Mouse (Mus musculus): ENCODE measurements around the gene Gabarapl1. TPM values are rescaled to one million over a fixed set of nuclear protein-coding genes. Genes with fewer than 3 reads are reported as not detected.
"Not testable (repeated sequence)": the region's sequence is repeated elsewhere in the genome, so short reads cannot be mapped to it uniquely, and the experiment has no call there.

The Gabarapl1 gene
- 100 to 1,000 TPM; 149 to 199 TPM for total RNA-seq (2021)
- long read RNA-seq, experiment 1, transcript Gabarapl1-201 (4 exons, 1,820 nt) = major isoform, 52 of 1,064 reads
- long read RNA-seq, experiment 1, partial matches to known transcripts = 1 of 1,064 reads
- long read RNA-seq, experiment 1, other reads (novel, unspliced or antisense) = 1,011 of 1,064 reads
- long read RNA-seq, experiment 2, transcript Gabarapl1-201 (4 exons, 1,820 nt) = major isoform, 36 of 1,154 reads
- long read RNA-seq, experiment 2, partial matches to known transcripts = 1 of 1,154 reads
- long read RNA-seq, experiment 2, other reads (novel, unspliced or antisense) = 1,117 of 1,154 reads

GRCm38 (mm10) chr6:129532942-129533860 lies at the start of gene Gabarapl1:
TSS of gene Gabarapl1 (plus strand) at chr6:129533160.
- DNase-seq = peak; percentile 90 to 96

DNA sequence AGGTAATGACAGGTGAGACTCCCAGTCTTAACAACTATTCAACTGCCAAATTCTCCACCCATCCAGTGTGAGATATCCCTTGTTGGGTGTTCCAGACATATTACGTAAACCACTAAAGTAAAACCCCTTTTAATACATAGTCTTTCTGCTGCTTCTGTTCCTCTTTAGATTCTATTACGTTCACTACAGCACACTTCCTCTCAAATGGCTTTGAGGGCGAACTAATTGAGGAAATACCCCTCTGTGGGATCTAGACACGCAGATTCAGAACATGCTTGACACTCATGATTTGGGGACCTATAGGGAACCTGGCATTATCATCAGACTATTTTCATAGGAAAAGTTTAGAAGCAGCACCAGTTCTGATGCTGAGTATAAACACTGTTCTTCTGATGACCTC lies 38.0 kb upstream of the Gabarapl1 start:
- no peak for DNase-seq

- no peak for DNase-seq
These were observed 35.4 kb upstream of the Gabarapl1 start for GRCm38 (mm10) chr6:129497345-129498218.

GRCm38 (mm10) chr6:129499516-129499915 lies 33.4 kb upstream of the Gabarapl1 start:
- DNase-seq = not testable (repeated sequence)

- no peak for DNase-seq
These were observed 29.5 kb upstream of the Gabarapl1 start for GRCm38 (mm10) chr6:129503471-129503870.

- DNase-seq = peak in 1 of 2 experiments; percentile 5
These were observed 25.9 kb upstream of the Gabarapl1 start, which contains the start of gene Olr1 for GRCm38 (mm10) chr6:129507024-129507423. TSS of gene Olr1 (minus strand) at chr6:129507165.

DNA sequence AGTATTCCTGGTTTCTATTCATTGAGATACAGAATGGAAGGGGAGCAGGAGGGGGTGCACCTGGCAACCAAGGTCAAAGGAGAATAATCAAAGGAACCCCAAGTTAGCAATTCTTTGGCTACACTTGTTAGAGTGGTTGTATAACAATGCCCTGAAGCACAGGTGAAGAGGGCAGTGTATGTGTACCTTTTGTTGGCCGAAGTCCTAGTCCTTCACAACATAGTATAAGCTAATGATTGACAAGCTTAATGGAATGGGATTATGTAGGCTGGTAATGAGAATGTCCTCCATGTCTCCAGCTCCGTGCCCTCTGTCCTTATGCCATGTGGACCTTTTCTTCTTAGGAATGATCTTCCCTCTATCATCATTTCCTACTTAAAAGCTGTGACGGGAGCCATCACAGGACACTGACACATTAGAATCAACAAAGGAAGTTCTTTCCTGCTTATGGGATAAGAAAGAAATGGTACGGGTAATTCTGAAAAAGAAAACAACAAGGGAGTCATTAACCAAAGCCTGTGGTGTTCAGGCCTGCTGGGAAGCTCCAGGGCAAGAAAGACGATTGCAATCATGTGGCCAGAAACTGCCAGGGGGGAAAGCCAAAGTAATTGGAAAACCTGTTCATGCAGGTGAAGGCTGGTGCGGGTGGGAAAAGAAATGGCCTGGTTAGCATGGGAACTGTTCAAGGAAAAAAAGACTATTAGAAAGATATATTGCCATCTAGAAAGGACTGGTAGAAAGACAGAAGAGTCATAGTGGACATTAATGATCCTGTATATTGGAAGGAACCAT lies 22.6 kb upstream of the Gabarapl1 start:
- DNase-seq = no peak

DNA sequence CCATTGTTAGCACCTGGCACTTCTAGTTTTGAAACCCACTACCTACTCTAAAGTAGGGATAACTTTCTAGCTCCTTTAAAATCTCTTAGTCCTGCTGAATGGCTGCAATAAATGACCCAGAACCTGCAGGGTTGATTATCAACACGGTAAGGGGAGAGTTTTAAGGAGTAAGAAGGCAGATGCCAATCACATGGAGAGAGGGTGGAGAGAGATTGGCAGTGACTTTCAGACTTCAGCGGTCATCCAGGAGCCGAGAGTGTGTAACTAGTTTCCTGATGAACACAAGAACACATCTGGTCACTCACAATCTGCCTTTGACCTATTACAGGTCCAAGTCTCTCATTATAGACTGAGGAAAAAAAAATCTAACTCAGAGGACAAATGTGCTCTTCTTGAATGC lies 20.6 kb upstream of the Gabarapl1 start, which contains the start of gene Tmem52b:
Gene Tmem52b, plus strand, starts transcription at position 189 of the 400 bp plus-strand sequence.
- no peak for DNase-seq

- no peak for DNase-seq
These were observed 20.1 kb upstream of the Gabarapl1 start for GRCm38 (mm10) chr6:129512868-129513267.

DNA sequence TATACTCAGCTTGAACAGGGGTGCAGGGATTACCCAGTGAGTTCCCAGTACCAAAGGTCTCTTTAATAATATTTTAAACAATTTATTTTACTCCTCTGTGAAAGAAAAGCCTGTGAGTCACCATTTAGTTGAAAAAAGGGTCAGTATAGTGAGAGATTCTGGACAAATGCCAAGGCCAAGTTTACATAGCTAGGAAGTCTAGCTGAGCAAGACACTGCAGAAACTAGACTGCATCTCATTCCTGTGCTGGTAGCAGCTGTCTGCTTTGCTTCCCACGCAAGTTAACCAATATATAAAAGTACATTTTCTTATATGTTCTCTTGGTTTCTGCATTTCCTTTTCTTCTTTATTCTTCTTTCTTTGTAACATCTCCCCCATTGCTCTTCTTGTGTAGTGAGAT lies 19.6 kb upstream of the Gabarapl1 start:
- DNase-seq = no peak

GRCm38 (mm10) chr6:129514376-129514775 lies 18.6 kb upstream of the Gabarapl1 start:
- no peak for DNase-seq

DNA sequence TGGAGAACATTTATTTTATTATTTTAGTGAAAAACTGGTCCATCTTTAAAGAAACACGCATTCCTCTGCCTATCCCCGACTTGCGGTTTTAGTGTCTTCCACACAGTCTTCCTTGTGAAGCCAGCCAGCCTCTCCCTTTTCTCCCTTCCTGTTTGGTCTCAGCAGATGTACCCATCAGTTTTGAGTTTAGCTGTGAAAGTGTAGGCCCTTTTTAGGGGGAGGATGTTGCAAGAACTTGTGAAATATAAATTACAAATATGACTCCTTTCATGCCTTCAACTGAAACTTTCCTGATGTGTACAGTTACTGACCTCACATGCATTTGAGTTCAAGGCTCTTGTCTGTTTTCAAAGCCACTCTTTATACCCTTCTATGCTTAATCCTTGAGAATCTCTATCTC lies 17.9 kb upstream of the Gabarapl1 start:
- DNase-seq = no peak

DNA sequence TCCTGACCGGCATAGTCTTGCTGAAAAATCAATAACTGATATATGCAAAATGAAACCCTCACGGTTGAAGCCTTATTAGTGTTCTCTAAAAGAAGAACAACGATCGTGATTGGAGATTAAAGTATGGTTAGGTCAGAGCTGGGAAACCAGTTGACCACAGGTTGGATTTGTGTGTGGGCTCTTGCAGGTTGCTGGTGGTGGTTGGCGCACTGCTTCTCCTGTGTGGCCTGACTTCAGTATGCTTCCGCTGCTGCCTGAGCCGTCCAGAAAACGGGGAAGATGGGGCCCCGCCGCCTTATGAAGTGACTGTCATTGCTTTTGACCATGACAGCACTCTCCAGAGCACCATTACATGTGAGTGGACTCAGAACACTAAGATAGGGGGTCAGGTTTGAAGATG lies 16.6 kb upstream of the Gabarapl1 start:
- DNase-seq = no peak

DNA sequence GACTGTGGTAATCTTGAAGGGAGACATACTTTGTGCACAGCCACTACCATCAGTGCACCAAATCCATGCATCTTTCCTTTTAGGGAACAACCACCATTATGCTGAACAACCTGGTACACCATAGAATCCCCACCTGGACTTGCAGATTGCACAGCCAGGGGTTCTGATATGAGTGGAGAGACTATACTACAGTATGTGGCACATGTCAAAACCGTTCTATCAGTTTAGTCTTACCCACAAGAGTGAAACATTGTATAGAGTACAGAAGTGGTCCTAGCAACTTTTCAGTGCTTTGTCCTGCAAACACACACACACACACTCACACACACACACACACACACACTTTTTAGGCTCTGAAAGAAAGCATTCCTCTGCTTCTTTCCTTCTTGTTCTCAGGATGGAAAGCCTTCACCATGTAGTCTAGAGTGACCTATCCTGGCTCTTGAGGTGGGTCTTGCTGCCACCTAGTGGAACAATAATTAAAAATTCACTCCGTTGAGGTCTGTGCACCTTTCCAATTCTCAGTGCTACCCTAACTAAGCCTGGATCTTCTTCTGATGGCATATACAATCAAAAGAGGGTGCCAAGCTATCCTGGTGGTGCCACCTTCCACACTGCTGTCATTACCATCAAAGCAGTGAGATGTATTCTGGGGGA lies 15.1 kb upstream of the Gabarapl1 start:
- peak; percentile 36 to 63 for DNase-seq

DNA sequence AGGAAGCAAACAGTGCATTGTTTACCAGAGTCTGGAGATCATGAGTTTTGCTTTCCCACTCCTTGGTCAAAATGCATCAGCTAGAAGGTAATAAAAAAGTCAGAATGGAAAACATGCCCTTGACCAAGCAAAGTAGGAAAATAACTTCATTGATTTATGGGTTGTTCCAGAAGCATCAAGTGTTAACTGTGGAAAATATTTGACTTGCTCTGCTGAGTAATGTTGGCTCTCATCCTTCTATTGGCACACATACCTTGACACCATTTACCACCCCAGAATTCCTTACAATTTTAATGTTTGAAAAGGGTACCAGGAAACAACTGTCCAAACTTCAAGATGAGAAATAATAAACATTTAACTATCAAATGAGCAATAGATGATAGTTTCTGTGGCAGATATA lies 6.9 kb upstream of the Gabarapl1 start:
- no peak for DNase-seq

GRCm38 (mm10) chr6:129527416-129527815 lies 5.5 kb upstream of the Gabarapl1 start:
- DNase-seq = no peak

DNA sequence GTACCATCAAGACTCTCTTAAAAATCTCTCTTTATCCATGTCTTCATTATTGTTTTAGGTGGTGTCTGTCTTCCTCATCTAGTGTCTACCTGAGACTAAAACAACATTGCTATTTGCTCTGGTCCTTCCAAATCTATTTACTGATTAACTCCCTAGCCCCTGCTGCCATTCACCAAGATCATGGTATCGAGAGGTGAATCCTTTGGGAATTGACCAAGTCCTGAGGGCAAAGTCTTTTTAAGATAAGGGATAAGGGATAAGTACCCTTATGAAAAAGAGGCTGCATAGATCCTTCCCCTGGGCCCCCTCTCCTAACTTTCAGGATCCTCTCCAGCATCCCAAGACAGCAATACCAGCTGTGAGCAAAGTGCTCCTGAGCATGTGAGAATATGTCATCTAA lies 3.4 kb upstream of the Gabarapl1 start:
- no peak for DNase-seq

GRCm38 (mm10) chr6:129530261-129530660 lies 2.7 kb upstream of the Gabarapl1 start:
- no peak for DNase-seq

DNA sequence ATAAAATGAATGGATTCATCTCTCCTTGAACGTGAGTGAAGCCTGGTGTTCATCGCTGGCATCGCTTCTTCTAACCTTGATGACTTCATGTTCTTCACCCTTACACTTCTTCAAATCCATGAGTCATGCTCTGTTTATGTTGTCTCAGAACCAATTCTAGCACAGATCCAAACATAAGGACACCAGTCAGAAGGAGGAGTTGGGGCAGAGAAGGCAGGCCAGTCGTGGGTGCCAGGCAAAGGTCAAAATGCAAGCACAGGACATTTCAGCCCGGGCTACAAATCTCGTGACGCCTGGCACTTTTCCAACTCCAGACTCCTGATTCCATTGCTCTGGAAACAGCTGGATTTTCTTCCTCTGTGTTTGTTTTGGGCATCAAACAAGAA lies 411 bp upstream of the Gabarapl1 start:
- peak; percentile 90 to 91 for DNase-seq

GRCm38 (mm10) chr6:129534057-129534456 lies 1.1 kb downstream of the Gabarapl1 start:
- peak in 1 of 2 experiments; percentile 55 for DNase-seq
